Mouse (Mus musculus): ENCODE data around the gene Scd2. TPM values are rescaled to one million over a fixed set of nuclear protein-coding genes. Genes with fewer than 3 reads are reported as not detected.
"Not testable (repeated sequence)": the region's sequence is repeated elsewhere in the genome, so short reads cannot be mapped to it uniquely, and the experiment has no call there.

Scd2 gene
- 10 to 100 TPM; 81.6 to 87.3 TPM for total RNA-seq (2021)
- long read RNA-seq, experiment 1, full-length matches to known transcripts: 74 of 111 reads
- long read RNA-seq, experiment 1, partial matches to known transcripts: 12 of 111 reads
- long read RNA-seq, experiment 1, other reads (novel, unspliced or antisense): 25 of 111 reads
- long read RNA-seq, experiment 2, full-length matches to known transcripts: 69 of 91 reads
- long read RNA-seq, experiment 2, partial matches to known transcripts: 5 of 91 reads
- long read RNA-seq, experiment 2, other reads (novel, unspliced or antisense): 17 of 91 reads

- DNase-seq (ENCODE audit: low spot score in 2 of 2): no peak
These were observed at the start of gene Scd2 for GRCm38 (mm10) chr19:44292941-44293768. Gene Scd2 (plus strand): TSS chr19:44293674.

GRCm38 (mm10) chr19:44245761-44246171 is 47.7 kb upstream of the Scd2 start:
- peak in 1 of 2 experiments; percentile 35 for DNase-seq (ENCODE audit: low spot score in 2 of 2)

GRCm38 (mm10) chr19:44246341-44246911 is 47.0 kb upstream of the Scd2 start:
- DNase-seq (ENCODE audit: low spot score in 2 of 2): no peak

GRCm38 (mm10) chr19:44247281-44248080 is 46.0 kb upstream of the Scd2 start:
- no peak for DNase-seq (ENCODE audit: low spot score in 2 of 2)

- DNase-seq (ENCODE audit: low spot score in 2 of 2): peak; percentile 90 to 95
These were observed 45.2 kb upstream of the Scd2 start for GRCm38 (mm10) chr19:44248081-44248853.

GRCm38 (mm10) chr19:44248854-44249351 is 44.6 kb upstream of the Scd2 start:
- no peak for DNase-seq (ENCODE audit: low spot score in 2 of 2)

- DNase-seq (ENCODE audit: low spot score in 2 of 2): not testable (repeated sequence)
These were observed 42.3 kb upstream of the Scd2 start for GRCm38 (mm10) chr19:44251138-44251537.

- DNase-seq (ENCODE audit: low spot score in 2 of 2): no peak
These were observed 41.4 kb upstream of the Scd2 start for GRCm38 (mm10) chr19:44251936-44252558.

GRCm38 (mm10) chr19:44254106-44254505 is 39.4 kb upstream of the Scd2 start:
- DNase-seq (ENCODE audit: low spot score in 2 of 2): not testable (repeated sequence)

GRCm38 (mm10) chr19:44257377-44257966 is 36.0 kb upstream of the Scd2 start:
- DNase-seq (ENCODE audit: low spot score in 2 of 2): no peak

GRCm38 (mm10) chr19:44259484-44259883 is 34.0 kb upstream of the Scd2 start:
- no peak for DNase-seq (ENCODE audit: low spot score in 2 of 2)

- DNase-seq (ENCODE audit: low spot score in 2 of 2): no peak
These were observed 33.0 kb upstream of the Scd2 start for GRCm38 (mm10) chr19:44260487-44260886.

- DNase-seq (ENCODE audit: low spot score in 2 of 2): no peak
These were observed 31.7 kb upstream of the Scd2 start for GRCm38 (mm10) chr19:44261774-44262173.

GRCm38 (mm10) chr19:44263581-44263980 is 29.9 kb upstream of the Scd2 start:
- DNase-seq (ENCODE audit: low spot score in 2 of 2): no peak

- DNase-seq (ENCODE audit: low spot score in 2 of 2): no peak
These were observed 29.2 kb upstream of the Scd2 start for GRCm38 (mm10) chr19:44264226-44264625.

- peak in 1 of 2 experiments; percentile 27 for DNase-seq (ENCODE audit: low spot score in 2 of 2)
These were observed 28.2 kb upstream of the Scd2 start for GRCm38 (mm10) chr19:44265300-44265699.

GRCm38 (mm10) chr19:44265911-44266337 is 27.6 kb upstream of the Scd2 start:
- no peak for DNase-seq (ENCODE audit: low spot score in 2 of 2)

- no peak for DNase-seq (ENCODE audit: low spot score in 2 of 2)
These were observed 27.0 kb upstream of the Scd2 start for GRCm38 (mm10) chr19:44266458-44266823.

GRCm38 (mm10) chr19:44266824-44267498 is 26.5 kb upstream of the Scd2 start:
- DNase-seq (ENCODE audit: low spot score in 2 of 2): peak; percentile 73 to 83
